Mouse (Mus musculus) embryonic facial prominence, embryonic 11.5 days (tissue): ENCODE results near the gene Arhgef2. TPM values are rescaled to one million over a fixed set of nuclear protein-coding genes. Genes with fewer than 3 reads are reported as not detected.

Experiments used
- ATAC-seq: fragments of 200-750 bp; cut with Nextera tagmentation; replicated peaks from 2 replicates; pipeline ENCODE4 v1.8.0; 2017; ENCODE audit warnings: low read depth; ENCODE audit not compliant: insufficient number of reproducible peaks, low FRiP score, low TSS enrichment
- DNase-seq: peaks from one replicate; pipeline ENCODE4 v3.0.0-alpha.2; 2015; ENCODE audit warnings: low spot score
- H3K27ac ChIP-seq: fragments of 300-500 bp; sonication (generic); replicated peaks from 2 replicates; pipeline ENCODE4 v1.5.1; 2014; ENCODE audit warnings: mild to moderate bottlenecking, low read depth, low read length, control low read depth
- H3K27me3 ChIP-seq: fragments of 300-500 bp; sonication (generic); 2 replicates; pipeline ENCODE4 v1.6.1; 2014; ENCODE audit warnings: mild to moderate bottlenecking, low read length, moderate library complexity, mixed read lengths; ENCODE audit not compliant: control insufficient read depth, insufficient read depth
- H3K36me3 ChIP-seq: fragments of 300-500 bp; sonication (generic); replicated peaks from 2 replicates; pipeline ENCODE4 v1.6.1; 2014; ENCODE audit warnings: low read depth, mild to moderate bottlenecking, low read length, moderate library complexity, mixed read lengths; ENCODE audit not compliant: control insufficient read depth, insufficient read depth
- H3K4me1 ChIP-seq: fragments of 300-500 bp; sonication (generic); 2 replicates; pipeline ENCODE4 v1.6.1; 2014; ENCODE audit warnings: low read length, mixed read lengths; ENCODE audit not compliant: control insufficient read depth, insufficient read depth
- H3K4me2 ChIP-seq: fragments of 300-500 bp; sonication (generic); 2 replicates; pipeline ENCODE4 v1.6.1; 2014; ENCODE audit warnings: low read depth, mild to moderate bottlenecking, control low read depth, low read length, moderate library complexity
- H3K4me3 ChIP-seq: fragments of 300-500 bp; sonication (generic); 2 replicates; pipeline ENCODE4 v1.5.1; 2014; ENCODE audit warnings: low read depth, low read length, control low read depth
- H3K9ac ChIP-seq: fragments of 300-500 bp; sonication (generic); replicated peaks from 2 replicates; pipeline ENCODE4 v1.6.1; 2014; ENCODE audit warnings: mild to moderate bottlenecking, control low read depth, low read length
- H3K9me3 ChIP-seq: fragments of 300-500 bp; sonication (generic); replicated peaks from 2 replicates; pipeline ENCODE4 v1.6.1; 2016; ENCODE audit warnings: mild to moderate bottlenecking, low read length, inconsistent platforms, mixed read lengths; ENCODE audit not compliant: control insufficient read depth
- WGBS: fragments of 180-500 bp; shearing (Covaris S2); extraction: QIAGEN DNeasy Blood & Tissue Kit; methylation state at CpG from one replicate; pipeline ENCODE4 v1.1.7; 2014; 5-methylcytosine and 5-hydroxymethylcytosine counted together
- polyA plus RNA-seq: library from polyadenylated mRNA; unstranded; fragments of >200 nt; fragmentation: Nextera tagmentation; extraction: Ambion mirVana; gene quantifications from 2 replicates; pipeline ENCODE4 v1.2.1, GENCODE M21; 2014

Arhgef2 gene
- polyA plus RNA-seq, 1 experiment from 2014 or later, result 82.2 TPM

- Histone ChIP-seq H3K4me2 (peak overlapping the region; percentile 92), H3K9me3 (no peaks in the 10 kb centered on the region), H3K27me3 (no peaks in the 10 kb centered on the region), H3K36me3 (no peaks in the 10 kb centered on the region; the same call in 1 of the 2 replicates), H3K4me1 (peaks cover 5% of the 10 kb centered on the region; the same call in 1 of the 2 replicates), H3K9ac (peak overlapping the region; percentile 99), H3K4me3 (peak overlapping the region; percentile 96), H3K27ac (peak overlapping the region; percentile 91)
- 0% methylated on average over 4 of the region's 6 CpGs for WGBS
- peak; percentile 25; the same call in 1 of the 2 replicates for ATAC-seq
- peak; percentile 48 for DNase-seq
Observed at GRCm38 (mm10) chr3:88622941-88623345, 17.2 kb downstream of the Arhgef2 start.

GRCm38 (mm10) chr3:88623346-88624135, 17.8 kb downstream of the Arhgef2 start:
- H3K9me3 ChIP-seq, result no peaks in the 10 kb centered on the region
- H3K4me1 ChIP-seq, result peaks cover 5% of the 10 kb centered on the region; the same call in 1 of the 2 replicates
- peak overlapping the region; percentile 99 for H3K9ac ChIP-seq
- peak; percentile 60 for DNase-seq
- no peaks in the 10 kb centered on the region; the same call in 1 of the 2 replicates for H3K36me3 ChIP-seq
- peak overlapping the region; percentile 91 for H3K27ac ChIP-seq
- ATAC-seq, result no peak
- WGBS, result 6% methylated on average over 15 of the region's 15 CpGs
- H3K4me3 ChIP-seq, result peak overlapping the region; percentile 96
- no peaks in the 10 kb centered on the region for H3K27me3 ChIP-seq
- peak overlapping the region; percentile 92 for H3K4me2 ChIP-seq

GRCm38 (mm10) chr3:88624324-88624723, 18.6 kb downstream of the Arhgef2 start:
- peaks cover 5% of the 10 kb centered on the region; the same call in 1 of the 2 replicates for H3K4me1 ChIP-seq
- H3K4me3 ChIP-seq, result peak overlapping the region; percentile 96
- peak overlapping the region; percentile 92 for H3K4me2 ChIP-seq
- no peaks in the 10 kb centered on the region for H3K9me3 ChIP-seq
- WGBS, result 31% methylated on average over 4 of the region's 4 CpGs
- no peak for DNase-seq
- peak overlapping the region; percentile 91; the same call in 1 of the 2 replicates for H3K27ac ChIP-seq
- ATAC-seq, result no peak
- H3K36me3 ChIP-seq, result no peaks in the 10 kb centered on the region; the same call in 1 of the 2 replicates
- no peaks in the 10 kb centered on the region for H3K27me3 ChIP-seq
- peak overlapping the region; percentile 99 for H3K9ac ChIP-seq

DNA sequence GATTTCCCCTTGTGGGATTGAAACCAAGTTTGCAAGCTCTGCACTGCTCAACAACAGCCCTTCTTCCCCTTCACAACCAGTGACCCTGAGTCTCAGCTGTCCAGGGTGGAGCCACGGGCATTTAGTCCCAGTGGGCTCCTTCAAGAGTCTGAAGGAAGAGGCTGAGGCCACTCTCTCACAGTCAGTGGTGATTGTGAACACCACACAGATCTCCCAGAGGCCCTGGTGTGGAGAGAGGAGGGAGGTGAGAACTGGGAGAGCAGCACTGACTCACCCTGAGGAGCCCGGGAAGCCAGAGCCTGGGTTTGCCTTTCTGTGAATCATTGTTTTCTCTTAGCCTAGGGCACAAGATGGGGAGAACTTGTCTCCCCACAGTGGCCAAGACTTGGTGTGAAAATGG, 19.2 kb downstream of the Arhgef2 start:
- Histone ChIP-seq H3K4me2 (no peak overlapping the region), H3K9ac (peak overlapping the region; percentile 99), H3K4me1 (peaks cover 5% of the 10 kb centered on the region; the same call in 1 of the 2 replicates), H3K27ac (no peak overlapping the region), H3K9me3 (no peaks in the 10 kb centered on the region), H3K27me3 (no peaks in the 10 kb centered on the region), H3K4me3 (no peak overlapping the region), H3K36me3 (no peaks in the 10 kb centered on the region; the same call in 1 of the 2 replicates)
- ATAC-seq (no peak), DNase-seq (no peak)
- 52% methylated on average over 2 of the region's 2 CpGs for WGBS

DNA sequence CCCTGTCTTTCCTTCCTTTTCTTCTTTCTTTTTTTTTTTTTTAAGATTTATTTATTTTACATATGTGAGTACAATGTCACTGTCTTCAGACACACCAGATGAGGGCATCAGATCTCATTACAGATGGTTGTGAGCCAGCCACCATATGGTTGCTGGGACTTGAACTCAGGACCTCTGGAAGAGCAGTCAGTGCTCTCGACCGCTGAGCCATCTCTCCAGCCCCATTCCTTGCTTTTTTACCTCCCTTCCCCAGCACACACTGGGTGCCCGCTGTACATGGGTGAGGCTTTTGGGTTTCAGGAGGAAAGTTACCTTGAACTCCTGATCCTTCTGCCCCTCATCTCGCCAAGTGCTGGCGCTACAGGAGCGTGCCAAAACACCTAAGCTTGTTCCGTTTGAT, 19.8 kb downstream of the Arhgef2 start:
- 89% methylated on average over 7 of the region's 7 CpGs for WGBS
- H3K27me3 ChIP-seq, result no peaks in the 10 kb centered on the region
- no peaks in the 10 kb centered on the region for H3K9me3 ChIP-seq
- no peak for ATAC-seq
- no peak overlapping the region for H3K4me2 ChIP-seq
- H3K27ac ChIP-seq, result no peak overlapping the region
- H3K4me1 ChIP-seq, result peaks cover 5% of the 10 kb centered on the region; the same call in 1 of the 2 replicates
- H3K36me3 ChIP-seq, result no peaks in the 10 kb centered on the region; the same call in 1 of the 2 replicates
- no peak overlapping the region for H3K9ac ChIP-seq
- H3K4me3 ChIP-seq, result no peak overlapping the region
- no peak for DNase-seq

GRCm38 (mm10) chr3:88626316-88626715, 20.6 kb downstream of the Arhgef2 start:
- WGBS, result 80% methylated on average over 7 of the region's 7 CpGs
- ATAC-seq, result no peak
- H3K9me3 ChIP-seq, result no peaks in the 10 kb centered on the region
- peaks cover 1% of the 10 kb centered on the region; the same call in 1 of the 2 replicates for H3K36me3 ChIP-seq
- H3K4me1 ChIP-seq, result peaks cover 5% of the 10 kb centered on the region; the same call in 1 of the 2 replicates
- H3K4me3 ChIP-seq, result no peak overlapping the region
- no peak overlapping the region for H3K4me2 ChIP-seq
- no peak overlapping the region for H3K27ac ChIP-seq
- H3K27me3 ChIP-seq, result no peaks in the 10 kb centered on the region
- DNase-seq, result no peak
- no peak overlapping the region for H3K9ac ChIP-seq

DNA sequence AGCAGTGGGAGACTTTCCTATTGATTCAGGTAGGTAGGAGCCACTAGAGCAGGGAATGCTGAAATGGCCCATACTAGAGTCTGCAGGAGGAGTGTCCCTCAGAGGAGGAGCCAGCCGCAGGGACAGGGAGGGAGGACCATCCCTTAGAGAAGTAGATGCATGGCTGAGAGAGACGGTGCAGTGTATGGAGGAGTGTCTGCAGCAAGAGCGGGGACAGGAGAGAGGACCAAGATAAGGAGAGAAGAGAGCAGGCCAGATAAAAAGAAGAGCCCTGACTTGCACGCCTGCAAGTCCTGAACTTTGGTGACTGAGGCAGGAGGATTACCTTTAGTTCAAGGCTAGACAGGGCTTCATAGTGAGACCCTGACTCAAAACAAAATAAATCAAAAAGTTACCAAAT, 21.3 kb downstream of the Arhgef2 start:
- peaks cover 5% of the 10 kb centered on the region; the same call in 1 of the 2 replicates for H3K4me1 ChIP-seq

GRCm38 (mm10) chr3:88627535-88627934, 21.8 kb downstream of the Arhgef2 start:
- Histone ChIP-seq H3K27me3 (no peaks in the 10 kb centered on the region), H3K9ac (no peak overlapping the region), H3K4me2 (no peak overlapping the region), H3K4me3 (no peak overlapping the region), H3K36me3 (peaks cover 8% of the 10 kb centered on the region; the same call in 1 of the 2 replicates), H3K27ac (no peak overlapping the region), H3K4me1 (peaks cover 5% of the 10 kb centered on the region; the same call in 1 of the 2 replicates), H3K9me3 (no peaks in the 10 kb centered on the region)
- 91% methylated on average over 2 of the region's 2 CpGs for WGBS
- DNase-seq (no peak), ATAC-seq (no peak)

More for the DNA sequence above, 21.3 kb downstream of the Arhgef2 start:
- H3K36me3 ChIP-seq, result peaks cover 7% of the 10 kb centered on the region; the same call in 1 of the 2 replicates
- DNase-seq (no peak), ATAC-seq (no peak)
- H3K27me3 ChIP-seq, result no peaks in the 10 kb centered on the region
- H3K9me3 ChIP-seq, result no peaks in the 10 kb centered on the region
- WGBS, result 79% methylated on average over 4 of the region's 4 CpGs
- H3K4me3 ChIP-seq, result no peak overlapping the region
- no peak overlapping the region for H3K4me2 ChIP-seq
- no peak overlapping the region for H3K27ac ChIP-seq
- no peak overlapping the region for H3K9ac ChIP-seq
